ENCODE assay signal across 17 mouse cellular contexts in genomic region chrX:41477486-41477885, GRCm38 (mm10).
"Had no signal": no experiment of that assay in that cellular context is flagged by ENCODE, and none has a peak within 500 bp of the region (broad histone marks: within the 10 kb centered on the region; RNA-seq: fewer than 3 reads in every experiment).

No protein-coding gene starts in this region.

- DNase-seq: gastrocnemius, postnatal 14 days; gastrocnemius, postnatal 36 days; heart, adult 11 months; heart, adult 2 months; heart, postnatal 14 days; heart, postnatal 36 days; kidney, adult 11 months; kidney, adult 2 months; kidney, adult 9 months; kidney, postnatal 14 days; kidney, postnatal 36 days; layer of hippocampus, adult 9-11 months; layer of hippocampus, postnatal 36 days; left cerebral cortex, postnatal 4 days had no signal

- ATAC-seq: hindbrain, postnatal 0 days; intestine, embryonic 16.5 days; liver, embryonic 12.5 days had no signal
